Mouse (Mus musculus): ENCODE measurements around the gene B230118H07Rik. TPM values are rescaled to one million over a fixed set of nuclear protein-coding genes. Genes with fewer than 3 reads are reported as not detected.
"Not testable (repeated sequence)": the region's sequence is repeated elsewhere in the genome, so short reads cannot be mapped to it uniquely, and the experiment has no call there.

Gene B230118H07Rik
- total and polyA plus RNA-seq, 3 experiments = 12.9 to 99.4 (median 90.4) TPM

GRCm38 (mm10) chr2:101550176-101550575 lies 99.2 kb downstream of the B230118H07Rik start:
- Histone ChIP-seq H3K4me3 (no peak overlapping the region), H3K4me1 (ENCODE audit: control insufficient read depth, insufficient read depth, low read length) (no peaks in the 10 kb centered on the region), H3K79me2 (replicated peaks; ENCODE audit: control insufficient read depth, insufficient read depth, low read length) (no peaks in the 10 kb centered on the region), H3K36me3 (ENCODE audit: control insufficient read depth, insufficient read depth, low read length) (no peaks in the 10 kb centered on the region), H3K27me3 (ENCODE audit: control insufficient read depth, insufficient read depth, low read length) (no peaks in the 10 kb centered on the region), H3K9ac (ENCODE audit: low read depth, low read length) (no peak overlapping the region), H3K27ac (no peak overlapping the region)
- TF ChIP-seq POLR2A (IDR thresholded peaks at IDR 0.05; ENCODE audit: insufficient read depth, low read depth, low read length) (no peak), CTCF (IDR thresholded peaks at IDR 0.05) (no peak), EP300 (IDR thresholded peaks at IDR 0.05; ENCODE audit: insufficient read depth, low read depth, low read length) (no peak)
- no peak for DNase-seq
- intact Hi-C loops (cut with DNase I) = no loop called here
- WGBS = 52% methylated on average over 2 of the region's 2 CpGs

GRCm38 (mm10) chr2:101548866-101549265 lies 100.5 kb downstream of the B230118H07Rik start:
- H3K27ac ChIP-seq = no peak overlapping the region
- H3K79me2 ChIP-seq (replicated peaks; ENCODE audit: control insufficient read depth, insufficient read depth, low read length) = no peaks in the 10 kb centered on the region

GRCm38 (mm10) chr2:101545593-101545992 lies 103.7 kb downstream of the B230118H07Rik start:
- H3K27ac ChIP-seq = no peak overlapping the region
- TF ChIP-seq CTCF (IDR thresholded peaks at IDR 0.05) = no peak
- TF ChIP-seq POLR2A (IDR thresholded peaks at IDR 0.05; ENCODE audit: insufficient read depth, low read depth, low read length) = no peak
- no peak for TF ChIP-seq EP300 (IDR thresholded peaks at IDR 0.05; ENCODE audit: insufficient read depth, low read depth, low read length)
- H3K27me3 ChIP-seq (ENCODE audit: control insufficient read depth, insufficient read depth, low read length) = no peaks in the 10 kb centered on the region
- no peak overlapping the region for H3K4me3 ChIP-seq
- no peaks in the 10 kb centered on the region for H3K36me3 ChIP-seq (ENCODE audit: control insufficient read depth, insufficient read depth, low read length)
- intact Hi-C loops (cut with DNase I) = no loop called here
- no peak overlapping the region for H3K9ac ChIP-seq (ENCODE audit: low read depth, low read length)
- H3K4me1 ChIP-seq (ENCODE audit: control insufficient read depth, insufficient read depth, low read length) = no peaks in the 10 kb centered on the region
- 84% methylated on average over 2 of the region's 2 CpGs for WGBS
- H3K79me2 ChIP-seq (replicated peaks; ENCODE audit: control insufficient read depth, insufficient read depth, low read length) = no peaks in the 10 kb centered on the region
- no peak for DNase-seq

More at GRCm38 (mm10) chr2:101548866-101549265, 100.5 kb downstream of the B230118H07Rik start:
- TF ChIP-seq POLR2A (IDR thresholded peaks at IDR 0.05; ENCODE audit: insufficient read depth, low read depth, low read length) (no peak), CTCF (IDR thresholded peaks at IDR 0.05) (no peak), EP300 (IDR thresholded peaks at IDR 0.05; ENCODE audit: insufficient read depth, low read depth, low read length) (no peak)
- H3K9ac ChIP-seq (ENCODE audit: low read depth, low read length) = no peak overlapping the region
- no peaks in the 10 kb centered on the region for H3K4me1 ChIP-seq (ENCODE audit: control insufficient read depth, insufficient read depth, low read length)
- H3K36me3 ChIP-seq (ENCODE audit: control insufficient read depth, insufficient read depth, low read length) = no peaks in the 10 kb centered on the region
- no peak overlapping the region for H3K4me3 ChIP-seq
- intact Hi-C loops (cut with DNase I) = no loop called here
- WGBS = 73% methylated on average over 6 of the region's 6 CpGs
- no peak for DNase-seq
- no peaks in the 10 kb centered on the region for H3K27me3 ChIP-seq (ENCODE audit: control insufficient read depth, insufficient read depth, low read length)

GRCm38 (mm10) chr2:101543704-101544417 lies 105.5 kb downstream of the B230118H07Rik start:
- H3K9ac ChIP-seq (ENCODE audit: low read depth, low read length) = no peak overlapping the region
- TF ChIP-seq EP300 (IDR thresholded peaks at IDR 0.05; ENCODE audit: insufficient read depth, low read depth, low read length) (no peak), CTCF (IDR thresholded peaks at IDR 0.05) (peak; percentile 17; the same call in 1 of the 2 replicates), POLR2A (IDR thresholded peaks at IDR 0.05; ENCODE audit: insufficient read depth, low read depth, low read length) (no peak)
- H3K27ac ChIP-seq = no peak overlapping the region
- H3K79me2 ChIP-seq (replicated peaks; ENCODE audit: control insufficient read depth, insufficient read depth, low read length) = no peaks in the 10 kb centered on the region
- no peaks in the 10 kb centered on the region for H3K27me3 ChIP-seq (ENCODE audit: control insufficient read depth, insufficient read depth, low read length)
- no peak overlapping the region for H3K4me3 ChIP-seq
- no peaks in the 10 kb centered on the region for H3K36me3 ChIP-seq (ENCODE audit: control insufficient read depth, insufficient read depth, low read length)
- intact Hi-C loops (cut with DNase I) = no loop called here
- DNase-seq = no peak
- H3K4me1 ChIP-seq (ENCODE audit: control insufficient read depth, insufficient read depth, low read length) = no peaks in the 10 kb centered on the region
- 68% methylated on average over 8 of the region's 8 CpGs for WGBS

GRCm38 (mm10) chr2:101536887-101537286 lies 112.4 kb downstream of the B230118H07Rik start:
- DNase-seq; H3K4me3 ChIP-seq; H3K36me3 ChIP-seq (ENCODE audit: control insufficient read depth, insufficient read depth, low read length); H3K4me1 ChIP-seq (ENCODE audit: control insufficient read depth, insufficient read depth, low read length); H3K79me2 ChIP-seq (replicated peaks; ENCODE audit: control insufficient read depth, insufficient read depth, low read length); H3K27me3 ChIP-seq (ENCODE audit: control insufficient read depth, insufficient read depth, low read length); H3K27ac ChIP-seq; H3K9ac ChIP-seq (ENCODE audit: low read depth, low read length); intact Hi-C loops (cut with DNase I): not testable (repeated sequence)
- 72% methylated on average over 6 of the region's 6 CpGs for WGBS

- no peaks in the 10 kb centered on the region for H3K79me2 ChIP-seq (replicated peaks; ENCODE audit: control insufficient read depth, insufficient read depth, low read length)
- no peak overlapping the region for H3K4me3 ChIP-seq
- TF ChIP-seq EP300 (IDR thresholded peaks at IDR 0.05; ENCODE audit: insufficient read depth, low read depth, low read length) (no peak), CTCF (IDR thresholded peaks at IDR 0.05) (no peak), POLR2A (IDR thresholded peaks at IDR 0.05; ENCODE audit: insufficient read depth, low read depth, low read length) (no peak)
- intact Hi-C loops (cut with DNase I) = no loop called here
- H3K27ac ChIP-seq = no peak overlapping the region
- no peaks in the 10 kb centered on the region for H3K4me1 ChIP-seq (ENCODE audit: control insufficient read depth, insufficient read depth, low read length)
- H3K27me3 ChIP-seq (ENCODE audit: control insufficient read depth, insufficient read depth, low read length) = no peaks in the 10 kb centered on the region
- H3K9ac ChIP-seq (ENCODE audit: low read depth, low read length) = no peak overlapping the region
- WGBS = 38% methylated on average over 2 of the region's 2 CpGs
- DNase-seq = no peak
- H3K36me3 ChIP-seq (ENCODE audit: control insufficient read depth, insufficient read depth, low read length) = no peaks in the 10 kb centered on the region
These were observed 115.6 kb downstream of the B230118H07Rik start for GRCm38 (mm10) chr2:101533741-101534140.
